Mouse (Mus musculus): ENCODE data around the gene Pick1. TPM values are rescaled to one million over a fixed set of nuclear protein-coding genes. Genes with fewer than 3 reads are reported as not detected.

Pick1 gene
- 38.3 and 52.5 TPM in 2 replicates for polyA plus RNA-seq (2016; fragmentation: Nextera tagmentation; extraction: Ambion mirVana)

GRCm38 (mm10) chr15:79229058-79229821, at the start of gene Pick1, which contains the start of gene Gm49486:
TSS of gene Pick1 (plus strand) at chr15:79229173.
TSS of gene Gm49486 (plus strand) at chr15:79229391.
- Histone ChIP-seq H3K4me3 (peak within 1 kb of the TSS; percentile 82), H3K36me3 (peaks cover 29% of the 10 kb centered on the region), H3K9me3 (replicated peaks) (no peaks in the 10 kb centered on the region), H3K4me1 (peaks cover 27% of the 10 kb centered on the region), H3K27me3 (ENCODE audit: low read depth, poor library complexity, severe bottlenecking) (no peaks in the 10 kb centered on the region), H3K27ac (peak within 1 kb of the TSS; percentile 95)
- 2% methylated on average over 51 of the region's 51 CpGs for WGBS
- peak; percentile 93 for DNase-seq (ENCODE audit: low spot score)

GRCm38 (mm10) chr15:79185213-79185612, 43.8 kb upstream of the Pick1 start:
- WGBS, result 91% methylated on average over 10 of the region's 10 CpGs
- no peak overlapping the region for H3K27ac ChIP-seq
- no peak for DNase-seq (ENCODE audit: low spot score)
- peaks cover 4% of the 10 kb centered on the region; the same call in 1 of the 2 replicates for H3K4me1 ChIP-seq
- no peaks in the 10 kb centered on the region for H3K9me3 ChIP-seq (replicated peaks)
- H3K27me3 ChIP-seq (ENCODE audit: low read depth, poor library complexity, severe bottlenecking), result no peaks in the 10 kb centered on the region
- H3K4me3 ChIP-seq, result no peak overlapping the region
- H3K36me3 ChIP-seq, result no peaks in the 10 kb centered on the region

- no peaks in the 10 kb centered on the region for H3K9me3 ChIP-seq (replicated peaks)
- H3K4me1 ChIP-seq, result peaks cover 10% of the 10 kb centered on the region
- no peak for DNase-seq (ENCODE audit: low spot score)
- no peak overlapping the region for H3K4me3 ChIP-seq
- no peaks in the 10 kb centered on the region for H3K36me3 ChIP-seq
- WGBS, result 91% methylated on average over 8 of the region's 8 CpGs
- H3K27me3 ChIP-seq (ENCODE audit: low read depth, poor library complexity, severe bottlenecking), result no peaks in the 10 kb centered on the region
- H3K27ac ChIP-seq, result no peak overlapping the region
These were observed 41.2 kb upstream of the Pick1 start for GRCm38 (mm10) chr15:79187819-79188218.

GRCm38 (mm10) chr15:79191426-79191825, 37.5 kb upstream of the Pick1 start:
- Histone ChIP-seq H3K36me3 (no peaks in the 10 kb centered on the region), H3K4me3 (no peak overlapping the region), H3K27ac (no peak overlapping the region), H3K9me3 (replicated peaks) (no peaks in the 10 kb centered on the region), H3K27me3 (ENCODE audit: low read depth, poor library complexity, severe bottlenecking) (0 out of 2 replicates have a peak, but pooled peaks cover 3% of the 10 kb centered on the region), H3K4me1 (peaks cover 25% of the 10 kb centered on the region)
- 98% methylated on average over 2 of the region's 2 CpGs for WGBS
- DNase-seq (ENCODE audit: low spot score), result no peak

- 89% methylated on average over 6 of the region's 6 CpGs for WGBS
- no peak for DNase-seq (ENCODE audit: low spot score)
- no peaks in the 10 kb centered on the region for H3K36me3 ChIP-seq
- no peak overlapping the region for H3K4me3 ChIP-seq
- H3K27me3 ChIP-seq (ENCODE audit: low read depth, poor library complexity, severe bottlenecking), result 0 out of 2 replicates have a peak, but pooled peaks cover 6% of the 10 kb centered on the region
- no peaks in the 10 kb centered on the region for H3K9me3 ChIP-seq (replicated peaks)
- peak overlapping the region; percentile 76; the same call in 1 of the 2 replicates for H3K27ac ChIP-seq
- H3K4me1 ChIP-seq, result peaks cover 25% of the 10 kb centered on the region
These were observed 36.5 kb upstream of the Pick1 start for GRCm38 (mm10) chr15:79192450-79192849.

GRCm38 (mm10) chr15:79192885-79193845, 35.8 kb upstream of the Pick1 start:
- Histone ChIP-seq H3K4me1 (peaks cover 25% of the 10 kb centered on the region), H3K36me3 (no peaks in the 10 kb centered on the region), H3K27ac (peak overlapping the region; percentile 76), H3K9me3 (replicated peaks) (no peaks in the 10 kb centered on the region), H3K4me3 (no peak overlapping the region), H3K27me3 (ENCODE audit: low read depth, poor library complexity, severe bottlenecking) (0 out of 2 replicates have a peak, but pooled peaks cover 6% of the 10 kb centered on the region)
- DNase-seq (ENCODE audit: low spot score), result no peak
- WGBS, result 48% methylated on average over 26 of the region's 27 CpGs

GRCm38 (mm10) chr15:79194048-79194447, 34.9 kb upstream of the Pick1 start:
- Histone ChIP-seq H3K36me3 (no peaks in the 10 kb centered on the region), H3K27me3 (ENCODE audit: low read depth, poor library complexity, severe bottlenecking) (0 out of 2 replicates have a peak, but pooled peaks cover 6% of the 10 kb centered on the region), H3K4me1 (peaks cover 25% of the 10 kb centered on the region), H3K9me3 (replicated peaks) (no peaks in the 10 kb centered on the region), H3K27ac (peak overlapping the region; percentile 76; the same call in 1 of the 2 replicates), H3K4me3 (no peak overlapping the region)
- no peak for DNase-seq (ENCODE audit: low spot score)
- 85% methylated on average over 9 of the region's 9 CpGs for WGBS

GRCm38 (mm10) chr15:79194946-79195345, 34.0 kb upstream of the Pick1 start:
- WGBS, result 73% methylated on average over 2 of the region's 2 CpGs
- Histone ChIP-seq H3K9me3 (replicated peaks) (no peaks in the 10 kb centered on the region), H3K36me3 (no peaks in the 10 kb centered on the region), H3K27me3 (ENCODE audit: low read depth, poor library complexity, severe bottlenecking) (0 out of 2 replicates have a peak, but pooled peaks cover 6% of the 10 kb centered on the region), H3K4me1 (peaks cover 25% of the 10 kb centered on the region), H3K4me3 (no peak overlapping the region), H3K27ac (peak overlapping the region; percentile 47; the same call in 1 of the 2 replicates)
- DNase-seq (ENCODE audit: low spot score), result no peak

GRCm38 (mm10) chr15:79195492-79195891, 33.5 kb upstream of the Pick1 start:
- no peak overlapping the region for H3K27ac ChIP-seq
- H3K4me1 ChIP-seq, result peaks cover 25% of the 10 kb centered on the region
- H3K27me3 ChIP-seq (ENCODE audit: low read depth, poor library complexity, severe bottlenecking), result 0 out of 2 replicates have a peak, but pooled peaks cover 6% of the 10 kb centered on the region
- WGBS, result 89% methylated on average over 8 of the region's 8 CpGs
- no peaks in the 10 kb centered on the region for H3K36me3 ChIP-seq
- no peak for DNase-seq (ENCODE audit: low spot score)
- no peaks in the 10 kb centered on the region for H3K9me3 ChIP-seq (replicated peaks)
- no peak overlapping the region for H3K4me3 ChIP-seq

GRCm38 (mm10) chr15:79199390-79199976, 29.5 kb upstream of the Pick1 start:
- 94% methylated on average over 12 of the region's 12 CpGs for WGBS
- H3K27me3 ChIP-seq (ENCODE audit: low read depth, poor library complexity, severe bottlenecking), result peaks cover 26% of the 10 kb centered on the region
- H3K36me3 ChIP-seq, result no peaks in the 10 kb centered on the region
- H3K9me3 ChIP-seq (replicated peaks), result no peaks in the 10 kb centered on the region
- H3K27ac ChIP-seq, result no peak overlapping the region; the same call in 1 of the 2 replicates
- H3K4me1 ChIP-seq, result peaks cover 26% of the 10 kb centered on the region
- H3K4me3 ChIP-seq, result no peak overlapping the region
- DNase-seq (ENCODE audit: low spot score), result no peak

- peaks cover 21% of the 10 kb centered on the region for H3K27me3 ChIP-seq (ENCODE audit: low read depth, poor library complexity, severe bottlenecking)
- peaks cover 23% of the 10 kb centered on the region for H3K4me1 ChIP-seq
- no peak for DNase-seq (ENCODE audit: low spot score)
- WGBS, result 34% methylated on average over 13 of the region's 13 CpGs
- peak overlapping the region; percentile 80 for H3K27ac ChIP-seq
- no peaks in the 10 kb centered on the region for H3K9me3 ChIP-seq (replicated peaks)
- no peaks in the 10 kb centered on the region for H3K36me3 ChIP-seq
- peak overlapping the region; percentile 30 for H3K4me3 ChIP-seq
These were observed 27.4 kb upstream of the Pick1 start for GRCm38 (mm10) chr15:79201491-79202150.

GRCm38 (mm10) chr15:79202575-79202974, 26.4 kb upstream of the Pick1 start:
- no peak for DNase-seq (ENCODE audit: low spot score)
- Histone ChIP-seq H3K4me1 (peaks cover 23% of the 10 kb centered on the region), H3K27ac (peak overlapping the region; percentile 80), H3K27me3 (ENCODE audit: low read depth, poor library complexity, severe bottlenecking) (peaks cover 20% of the 10 kb centered on the region), H3K4me3 (no peak overlapping the region), H3K9me3 (replicated peaks) (no peaks in the 10 kb centered on the region), H3K36me3 (no peaks in the 10 kb centered on the region)
- 29% methylated on average over 10 of the region's 10 CpGs for WGBS
